Comparison of ENCODE assay signal across 15 mouse cellular contexts in the genomic region with DNA sequence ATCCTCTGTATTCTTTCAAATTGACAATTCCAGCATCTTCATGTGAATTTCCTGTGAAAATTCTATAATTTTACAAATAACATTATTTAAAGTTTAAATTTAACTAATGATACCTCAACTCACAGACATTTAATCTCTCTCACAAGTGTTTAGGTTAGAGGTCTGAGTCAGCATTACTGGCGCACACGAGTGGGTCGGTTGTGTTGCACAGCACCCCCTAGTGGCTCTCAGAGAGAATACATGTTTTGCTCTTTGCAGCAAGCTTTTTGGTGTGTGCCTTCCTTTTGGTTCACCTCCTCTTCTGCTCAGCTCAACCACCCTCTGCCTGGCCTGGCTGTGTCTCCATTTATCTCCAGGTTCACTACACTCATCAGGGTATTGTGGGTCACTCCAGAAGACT.
DNase-seq lines count a peak whose midpoint lies in the region; ATAC-seq and TF ChIP-seq lines count a peak whose summit lies in the region.
"Had no signal": no experiment of that assay in that cellular context is flagged by ENCODE, and none has a peak within 500 bp of the region (broad histone marks: within the 10 kb centered on the region; RNA-seq: fewer than 3 reads in every experiment).

No protein-coding gene starts in this region.

- H3K27me3 ChIP-seq in kidney, adult 2 months (replicated peaks; ENCODE audit: control insufficient read depth, insufficient read depth, low read length) = no peaks in the 10 kb centered on the region
- no peaks in the 10 kb centered on the region for H3K27me3 ChIP-seq in kidney, embryonic 15.5 days
- no peaks in the 10 kb centered on the region for H3K27me3 ChIP-seq in MEL (ENCODE audit: control insufficient read depth in 1 of 2, insufficient read depth in 2 of 2, low read length in 2 of 2)
- H3K27me3 ChIP-seq: embryonic facial prominence, embryonic 15.5 days; forebrain, embryonic 15.5 days; liver, embryonic 13.5 days had no signal

- no peak overlapping the region for H3K4me2 ChIP-seq in kidney, embryonic 15.5 days
- H3K4me2 ChIP-seq: embryonic facial prominence, embryonic 15.5 days; forebrain, embryonic 15.5 days; liver, embryonic 13.5 days had no signal

- no peak overlapping the region for H3K4me3 ChIP-seq in kidney, adult 2 months (ENCODE audit: insufficient read depth, low read depth, low read length)
- H3K4me3 ChIP-seq in kidney, embryonic 15.5 days (replicated peaks) = no peak overlapping the region
- H3K4me3 ChIP-seq in MEL (ENCODE audit: control insufficient read depth in 1 of 2, insufficient read depth in 1 of 2, low read depth in 2 of 2, low read length in 2 of 2) = no peak overlapping the region
- H3K4me3 ChIP-seq: embryonic facial prominence, embryonic 15.5 days; forebrain, embryonic 15.5 days; liver, embryonic 13.5 days; myocyte had no signal

- no peaks in the 10 kb centered on the region for H3K36me3 ChIP-seq in kidney, adult 2 months (ENCODE audit: control insufficient read depth, insufficient read depth, low read length)
- no peaks in the 10 kb centered on the region for H3K36me3 ChIP-seq in kidney, embryonic 15.5 days
- no peaks in the 10 kb centered on the region for H3K36me3 ChIP-seq in MEL (ENCODE audit: control insufficient read depth in 1 of 2, insufficient read depth in 2 of 2, low read length in 2 of 2)
- H3K36me3 ChIP-seq: embryonic facial prominence, embryonic 15.5 days; forebrain, embryonic 15.5 days; liver, embryonic 13.5 days had no signal

- WGBS in kidney, adult 2 months = 70% methylated on average over 3 of the region's 3 CpGs
- 86% methylated on average over 3 of the region's 3 CpGs for whole genome bisulfite sequencing in kidney, embryonic 15.5 days

- no peak for TF ChIP-seq EP300 in MEL (IDR thresholded peaks at IDR 0.05; ENCODE audit: low read depth in 1 of 2, low read length in 2 of 2)

- no peak overlapping the region for H3K27ac ChIP-seq in kidney, adult 2 months (ENCODE audit: insufficient read depth, low read depth, low read length)
- no peak overlapping the region for H3K27ac ChIP-seq in kidney, embryonic 15.5 days
- H3K27ac ChIP-seq in MEL (ENCODE audit: control insufficient read depth, low read depth, low read length) = no peak overlapping the region
- H3K27ac ChIP-seq: embryonic facial prominence, embryonic 15.5 days; forebrain, embryonic 15.5 days; liver, embryonic 13.5 days had no signal

- no peaks in the 10 kb centered on the region for H3K79me2 ChIP-seq in MEL (ENCODE audit: control insufficient read depth, insufficient read depth, low read length, poor library complexity)

- peak; percentile 38 for DNase-seq in kidney, adult 2 months
- DNase-seq in lung, postnatal 36 days = peak; percentile 1
- no peak for DNase-seq in lung, postnatal 10 days
- peak; percentile 61 for DNase-seq in MEL (ENCODE audit: low read depth, low spot score)
- DNase-seq in naive thymus-derived CD4-positive, alpha-beta T cell, adult 2 months (ENCODE audit: low read depth) = peak; percentile 3
- no peak for DNase-seq in left cerebral cortex, adult 9 months (ENCODE audit: low spot score in 2 of 2)
- no peak for DNase-seq in ovary, postnatal 14 days (ENCODE audit: low spot score)
- DNase-seq: cerebellum, postnatal 36 days; gastrocnemius, postnatal 25 days; liver, embryonic 13.5 days had no signal

- H3K4me1 ChIP-seq in kidney, adult 2 months (ENCODE audit: control insufficient read depth, insufficient read depth, low read length) = no peaks in the 10 kb centered on the region
- no peaks in the 10 kb centered on the region for H3K4me1 ChIP-seq in kidney, embryonic 15.5 days
- H3K4me1 ChIP-seq in MEL (ENCODE audit: control insufficient read depth in 1 of 2, insufficient read depth in 2 of 2, low read length in 2 of 2) = no peaks in the 10 kb centered on the region
- H3K4me1 ChIP-seq: embryonic facial prominence, embryonic 15.5 days; forebrain, embryonic 15.5 days; liver, embryonic 13.5 days had no signal

- peak; percentile 74 for TF ChIP-seq RAD21 in MEL (IDR thresholded peaks at IDR 0.05; ENCODE audit: low read depth, low read length)

- TF ChIP-seq POLR2A in kidney, adult 2 months (IDR thresholded peaks at IDR 0.05; ENCODE audit: low read depth, low read length) = no peak
- TF ChIP-seq POLR2A in MEL (IDR thresholded peaks at IDR 0.05; ENCODE audit: control insufficient read depth in 1 of 2, insufficient read depth in 1 of 2, low read depth in 1 of 2, low read length in 2 of 2, poor library complexity in 1 of 2) = no peak

- H3K9ac ChIP-seq in kidney, embryonic 15.5 days = no peak overlapping the region
- no peak overlapping the region for H3K9ac ChIP-seq in MEL (ENCODE audit: control insufficient read depth, low read depth, low read length, poor library complexity, severe bottlenecking)
- H3K9ac ChIP-seq: embryonic facial prominence, embryonic 15.5 days; forebrain, embryonic 15.5 days; liver, embryonic 13.5 days had no signal

- TF ChIP-seq CTCF in kidney, adult 2 months (conservative IDR thresholded peaks at IDR 0.05; ENCODE audit: insufficient read depth, insufficient read length, low read depth, low read length) = peak; percentile 59
- peak; percentile 55 to 76 (median 74) for TF ChIP-seq CTCF in MEL (IDR thresholded peaks at IDR 0.05 in 2 of 3, conservative IDR thresholded peaks at IDR 0.05 in 1 of 3; ENCODE audit: control insufficient read depth in 1 of 3, insufficient read depth in 1 of 3, low read depth in 2 of 3, low read length in 3 of 3, poor library complexity in 1 of 3, severe bottlenecking in 1 of 3)

- no peaks in the 10 kb centered on the region for H3K9me3 ChIP-seq in kidney, embryonic 15.5 days (replicated peaks)
- H3K9me3 ChIP-seq in MEL (replicated peaks; ENCODE audit: insufficient read depth, low read length) = no peaks in the 10 kb centered on the region
- H3K9me3 ChIP-seq: embryonic facial prominence, embryonic 15.5 days; forebrain, embryonic 15.5 days had no signal

- ATAC-seq in kidney, embryonic 15.5 days (replicated peaks; ENCODE audit: low FRiP score) = no peak
- ATAC-seq: forebrain, embryonic 15.5 days; inflammation-experienced regulatory T-cells, adult 6 months had no signal

TF ChIP-seq in MEL, 35 proteins besides CTCF, POLR2A, EP300 and RAD21:
- TF ChIP-seq SMC3 (IDR thresholded peaks at IDR 0.05; ENCODE audit: low read depth, low read length) (peak; percentile 78), NRF1 (IDR thresholded peaks at IDR 0.05; ENCODE audit: insufficient read depth, low read depth, low read length, poor library complexity, severe bottlenecking) (no peak), MAFK (IDR thresholded peaks at IDR 0.05; ENCODE audit: borderline replicate concordance, low read depth, low read length) (peak; percentile 94), ZC3H11A (IDR thresholded peaks at IDR 0.05; ENCODE audit: low read depth, low read length) (peak; percentile 77), ZKSCAN1 (IDR thresholded peaks at IDR 0.05; ENCODE audit: low read depth, low read length) (no peak)

Comparison
In these comparisons a context has a peak if more than half of its experiments do, and no peak if none do; other contexts are left out.
1. DNase-seq: peak in kidney, adult 2 months (single experiment), lung, postnatal 36 days (single experiment), MEL (single experiment) and naive thymus-derived CD4-positive, alpha-beta T cell, adult 2 months (single experiment); none in lung, postnatal 10 days (single experiment), left cerebral cortex, adult 9 months (0 of 2) and ovary, postnatal 14 days (single experiment).